Mouse (Mus musculus): ENCODE measurements around the gene Stxbp2. TPM values are rescaled to one million over a fixed set of nuclear protein-coding genes. Genes with fewer than 3 reads are reported as not detected.

The Stxbp2 gene
- total RNA-seq, 2 experiments from 2014 or later, result 50.7 to 65.6 TPM

DNA sequence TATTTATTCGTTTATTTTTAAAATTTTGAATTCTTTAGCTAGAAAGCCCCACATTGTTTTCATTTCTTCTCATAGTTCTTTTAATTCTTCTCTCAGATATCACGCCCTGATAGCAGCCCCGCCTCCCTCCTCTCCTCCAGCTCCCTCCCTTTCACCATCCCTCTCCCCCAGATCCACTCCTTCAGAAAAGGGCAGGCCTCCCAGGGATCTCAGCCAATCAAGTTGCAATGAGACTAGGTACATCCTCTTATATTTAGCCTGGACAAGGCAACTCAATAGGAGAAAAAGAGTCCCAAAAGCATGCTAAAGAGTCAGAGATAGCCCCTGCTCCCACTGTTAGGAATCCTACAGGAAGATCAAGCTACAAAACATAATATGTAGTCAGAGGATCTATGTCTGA, 43.9 kb downstream of the Stxbp2 start:
- DNase-seq (ENCODE audit: extremely low spot score in 1 of 2, low spot score in 2 of 2), result no peak
- intact Hi-C loops (cut with DNase I), result loop anchor here (10.0 kb wide), 1 partner anchor 320 kb away; the partner anchor contains the start of gene A430078G23Rik
- no peak for TF ChIP-seq CTCF (IDR thresholded peaks at IDR 0.05)
- Histone ChIP-seq H3K27ac (no peak overlapping the region), H3K4me3 (no peak overlapping the region)

DNA sequence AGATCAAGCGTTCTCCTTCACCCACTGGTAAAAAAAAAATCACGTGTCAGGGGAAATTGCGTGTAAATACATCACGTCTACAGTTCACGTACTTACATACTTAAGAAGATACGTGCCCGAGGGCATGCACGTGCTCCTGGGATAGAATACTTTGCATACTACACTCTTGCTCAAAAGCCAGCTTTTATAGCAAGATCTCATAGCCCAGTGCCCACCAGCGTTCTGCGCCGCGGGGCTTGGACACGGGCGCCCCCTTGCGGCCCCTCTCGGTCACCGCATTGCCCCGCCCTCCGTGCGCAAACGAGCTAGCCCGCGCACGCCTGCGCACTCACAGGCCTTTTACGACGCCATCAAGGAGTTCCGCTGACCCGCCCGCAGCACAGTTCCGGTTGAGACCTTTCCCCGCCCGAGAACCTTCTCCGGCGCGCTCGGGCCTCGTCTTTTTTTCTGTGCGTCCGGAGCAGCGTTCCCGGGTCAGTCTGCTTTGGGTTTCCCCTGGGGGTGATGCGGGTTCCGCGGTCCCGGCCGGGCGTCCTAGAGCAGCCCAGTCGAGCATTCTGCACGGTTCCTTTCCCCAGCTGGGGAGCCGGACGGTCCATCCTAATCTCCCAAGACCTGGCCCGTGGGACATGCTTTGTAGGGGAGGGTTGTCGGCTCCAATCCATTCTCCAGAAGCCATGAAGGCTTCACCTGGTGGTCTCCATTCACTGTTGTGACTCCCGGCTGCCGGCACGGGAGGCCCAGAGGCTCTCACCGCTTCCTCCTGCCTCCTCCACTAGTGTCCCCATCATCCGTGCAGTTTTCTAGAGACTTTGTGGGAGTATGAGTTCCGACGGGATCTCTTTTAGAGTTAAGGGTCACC, 45.6 kb downstream of the Stxbp2 start, which contains the start of gene Trappc5:
Gene Trappc5 (plus strand): TSS at position 169 of the 862 bp plus-strand sequence.
- H3K4me3 ChIP-seq, result peak within 1 kb of the TSS; percentile 67
- peak; percentile 94 to 98 for DNase-seq (ENCODE audit: extremely low spot score in 1 of 2, low spot score in 2 of 2)
- peak within 1 kb of the TSS; percentile 91 for H3K27ac ChIP-seq
- intact Hi-C loops (cut with DNase I), result loop anchor here (10.0 kb wide), 1 partner anchor 322 kb away; the partner anchor contains the start of gene A430078G23Rik
- TF ChIP-seq CTCF (IDR thresholded peaks at IDR 0.05), result no peak; the same call in none of the 2 replicates

DNA sequence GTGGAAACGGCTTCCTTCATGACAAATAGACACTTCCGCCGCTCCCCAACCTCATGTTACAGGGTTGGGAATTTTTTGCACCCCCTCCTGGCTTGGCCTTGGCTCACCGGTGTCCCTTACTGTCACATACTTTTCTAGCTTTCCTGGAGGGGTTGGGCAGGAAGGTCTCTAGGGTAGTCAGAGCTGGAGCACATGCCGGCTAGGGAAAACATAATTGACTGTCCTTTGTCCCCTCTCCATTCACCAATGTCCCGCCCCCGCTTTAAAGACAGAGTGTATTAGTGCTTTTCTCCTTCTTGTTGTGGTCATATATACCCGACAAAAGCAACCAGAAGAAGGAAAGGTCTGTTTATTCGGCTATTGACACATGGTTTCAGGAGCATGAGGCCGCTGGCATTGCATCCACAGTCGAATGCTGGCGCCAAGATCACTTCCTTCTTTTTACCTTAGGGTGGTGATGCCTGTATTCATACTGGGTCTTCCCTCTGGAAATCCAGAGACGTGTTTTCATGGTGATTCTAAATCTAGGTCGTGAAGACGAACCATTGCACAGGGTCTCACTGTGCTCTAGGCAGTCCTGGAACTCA, 46.3 kb downstream of the Stxbp2 start:
- DNase-seq (ENCODE audit: extremely low spot score in 1 of 2, low spot score in 2 of 2), result no peak
- Histone ChIP-seq H3K4me3 (peak overlapping the region; percentile 67), H3K27ac (peak overlapping the region; percentile 91)
- no peak for TF ChIP-seq CTCF (IDR thresholded peaks at IDR 0.05)
- intact Hi-C loops (cut with DNase I), result loop anchor here (10.0 kb wide), 1 partner anchor 322 kb away; the partner anchor contains the start of gene A430078G23Rik

DNA sequence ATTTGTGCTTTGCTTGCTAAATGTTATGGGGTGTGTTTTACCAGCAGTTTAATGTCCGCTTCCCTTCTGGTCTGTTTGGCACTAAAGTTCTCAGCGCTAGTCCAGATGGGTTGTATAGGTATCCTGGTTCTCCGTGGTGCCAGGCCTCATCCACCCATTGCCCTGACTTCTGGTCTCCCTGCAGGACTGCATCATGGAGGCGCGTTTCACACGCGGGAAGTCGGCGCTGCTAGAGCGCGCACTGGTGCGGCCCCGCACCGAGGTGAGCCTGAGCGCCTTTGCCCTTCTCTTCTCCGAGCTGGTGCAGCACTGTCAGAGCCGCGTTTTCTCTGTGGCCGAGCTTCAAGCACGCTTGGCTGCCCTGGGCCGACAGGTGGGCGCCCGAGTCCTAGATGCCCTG, 48.1 kb downstream of the Stxbp2 start:
- Histone ChIP-seq H3K4me3 (no peak overlapping the region), H3K27ac (no peak overlapping the region)
- no peak for TF ChIP-seq CTCF (IDR thresholded peaks at IDR 0.05)
- intact Hi-C loops (cut with DNase I), result loop anchor here (10.0 kb wide), 1 partner anchor 324 kb away; the partner anchor contains the start of gene A430078G23Rik
- DNase-seq (ENCODE audit: extremely low spot score in 1 of 2, low spot score in 2 of 2), result no peak

DNA sequence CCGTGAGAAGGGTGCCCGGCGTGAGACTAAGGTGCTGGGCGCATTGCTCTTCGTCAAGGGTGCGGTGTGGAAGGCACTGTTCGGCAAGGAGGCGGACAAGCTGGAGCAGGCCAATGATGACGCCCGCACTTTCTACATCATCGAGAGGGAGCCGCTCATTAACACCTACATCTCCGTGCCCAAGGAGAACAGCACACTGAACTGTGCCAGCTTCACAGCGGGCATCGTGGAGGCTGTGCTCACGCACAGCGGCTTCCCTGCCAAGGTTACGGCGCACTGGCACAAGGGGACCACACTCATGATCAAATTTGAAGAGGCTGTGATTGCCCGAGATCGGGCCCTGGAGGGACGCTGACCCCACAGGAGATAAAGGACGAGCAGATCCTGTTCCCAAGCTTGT, 48.5 kb downstream of the Stxbp2 start:
- intact Hi-C loops (cut with DNase I), result loop anchor here (10.0 kb wide), 1 partner anchor 324 kb away; the partner anchor contains the start of gene A430078G23Rik

DNA sequence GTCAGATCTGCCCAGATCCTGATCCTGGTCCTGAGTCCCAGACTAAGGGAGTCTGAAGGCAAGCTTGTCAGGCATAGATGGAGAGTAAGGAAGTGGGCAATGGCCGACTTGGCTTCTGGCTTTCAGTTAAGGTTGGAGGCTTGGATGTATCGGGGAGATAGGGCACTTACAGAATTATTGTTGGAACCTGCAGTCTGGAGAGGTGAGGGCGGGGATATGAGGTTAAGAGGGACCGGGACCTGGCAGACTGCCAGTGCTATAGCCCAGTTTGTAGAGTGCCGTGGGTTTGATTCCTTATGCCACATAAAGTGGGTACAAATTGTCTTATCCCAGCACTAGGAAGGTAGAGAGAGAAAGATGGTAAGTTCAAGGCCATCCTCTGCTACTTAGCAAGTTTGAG, 48.9 kb downstream of the Stxbp2 start:
- no peak for TF ChIP-seq CTCF (IDR thresholded peaks at IDR 0.05)
- H3K27ac ChIP-seq, result no peak overlapping the region
- DNase-seq (ENCODE audit: extremely low spot score in 1 of 2, low spot score in 2 of 2), result no peak
- no peak overlapping the region for H3K4me3 ChIP-seq
- intact Hi-C loops (cut with DNase I), result loop anchor here (10.0 kb wide), 1 partner anchor 325 kb away; the partner anchor contains the start of gene A430078G23Rik

More for the DNA sequence above, 48.5 kb downstream of the Stxbp2 start:
- Histone ChIP-seq H3K27ac (no peak overlapping the region), H3K4me3 (no peak overlapping the region)
- no peak for DNase-seq (ENCODE audit: extremely low spot score in 1 of 2, low spot score in 2 of 2)
- TF ChIP-seq CTCF (IDR thresholded peaks at IDR 0.05), result no peak

DNA sequence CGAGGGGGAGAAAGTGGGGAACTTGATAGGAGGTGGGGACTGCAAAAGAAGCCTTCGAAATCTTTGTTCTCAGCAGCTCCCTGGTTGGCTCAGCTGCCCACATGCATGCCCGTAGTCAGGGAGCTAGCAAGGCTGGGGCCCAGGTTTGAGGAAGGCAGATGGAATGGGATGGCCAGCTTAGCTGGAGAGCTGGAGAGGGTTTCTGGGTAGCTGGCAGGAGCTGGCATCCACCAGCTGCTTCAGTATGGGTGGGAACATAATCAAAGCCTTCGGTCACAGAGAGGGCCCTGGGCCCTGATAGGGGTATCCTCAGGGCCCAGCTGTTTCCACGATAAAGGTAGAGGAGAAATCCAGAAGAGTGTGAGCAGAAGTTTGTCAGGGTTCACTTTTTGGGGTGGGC, 51.7 kb downstream of the Stxbp2 start:
- intact Hi-C loops (cut with DNase I), result no loop called here
- TF ChIP-seq CTCF (IDR thresholded peaks at IDR 0.05), result no peak
- Histone ChIP-seq H3K27ac (no peak overlapping the region), H3K4me3 (no peak overlapping the region)
- DNase-seq (ENCODE audit: extremely low spot score in 1 of 2, low spot score in 2 of 2), result no peak

DNA sequence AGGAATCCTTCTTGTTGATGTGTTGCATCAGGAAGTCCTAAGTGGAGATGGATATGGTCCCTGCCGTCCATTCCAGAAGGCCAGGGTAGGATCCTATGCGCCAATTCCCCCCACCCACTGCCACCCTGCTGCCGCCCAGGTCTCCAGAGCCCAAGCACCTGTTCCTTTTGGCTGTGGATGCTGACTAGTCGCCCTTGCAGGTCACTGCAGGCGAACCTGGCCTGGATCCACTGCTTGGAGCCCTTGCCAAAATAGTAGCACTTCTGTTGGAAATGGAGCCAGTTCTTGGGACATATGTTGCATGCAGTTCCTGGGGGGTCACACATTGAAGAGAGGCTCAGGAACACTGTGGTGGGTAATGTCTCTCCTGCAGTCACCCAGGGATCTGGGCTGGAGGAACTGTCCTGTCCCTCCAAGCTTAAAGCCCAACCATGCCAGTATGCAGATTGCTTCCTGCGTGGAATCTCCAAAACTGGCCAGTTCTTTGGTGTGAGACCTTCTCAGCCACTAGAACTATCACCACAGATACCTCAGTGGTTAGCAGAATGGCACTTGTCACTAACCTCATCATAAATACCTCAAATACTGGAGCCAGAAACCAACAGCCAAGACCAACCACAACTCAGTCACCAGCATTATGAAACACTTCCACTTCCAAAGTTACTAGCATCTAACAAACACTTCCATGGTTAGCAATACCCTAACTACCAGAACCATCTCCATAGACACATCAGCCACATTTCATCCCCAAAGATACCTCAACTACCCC, 52.8 kb downstream of the Stxbp2 start:
- H3K27ac ChIP-seq, result no peak overlapping the region
- intact Hi-C loops (cut with DNase I), result no loop called here
- no peak for TF ChIP-seq CTCF (IDR thresholded peaks at IDR 0.05)
- DNase-seq (ENCODE audit: extremely low spot score in 1 of 2, low spot score in 2 of 2), result no peak
- H3K4me3 ChIP-seq, result no peak overlapping the region

DNA sequence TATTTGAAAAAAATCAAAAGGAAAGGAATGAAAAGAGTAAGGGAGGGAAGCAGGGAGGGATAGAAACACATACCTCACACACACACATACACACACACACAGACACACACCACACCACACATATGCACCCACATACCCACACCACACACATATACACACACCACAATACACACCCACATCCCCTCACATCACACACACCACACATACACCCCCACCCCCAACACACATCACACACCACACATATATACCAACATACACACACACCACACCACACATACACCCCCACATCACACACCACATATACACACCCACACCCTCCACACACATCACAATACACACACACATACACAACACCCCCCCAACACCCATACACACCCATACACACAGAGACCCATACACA, 53.8 kb downstream of the Stxbp2 start:
- Histone ChIP-seq H3K27ac (no peak overlapping the region), H3K4me3 (no peak overlapping the region)
- DNase-seq (ENCODE audit: extremely low spot score in 1 of 2, low spot score in 2 of 2), result no peak
- intact Hi-C loops (cut with DNase I), result no loop called here
- no peak for TF ChIP-seq CTCF (IDR thresholded peaks at IDR 0.05)

DNA sequence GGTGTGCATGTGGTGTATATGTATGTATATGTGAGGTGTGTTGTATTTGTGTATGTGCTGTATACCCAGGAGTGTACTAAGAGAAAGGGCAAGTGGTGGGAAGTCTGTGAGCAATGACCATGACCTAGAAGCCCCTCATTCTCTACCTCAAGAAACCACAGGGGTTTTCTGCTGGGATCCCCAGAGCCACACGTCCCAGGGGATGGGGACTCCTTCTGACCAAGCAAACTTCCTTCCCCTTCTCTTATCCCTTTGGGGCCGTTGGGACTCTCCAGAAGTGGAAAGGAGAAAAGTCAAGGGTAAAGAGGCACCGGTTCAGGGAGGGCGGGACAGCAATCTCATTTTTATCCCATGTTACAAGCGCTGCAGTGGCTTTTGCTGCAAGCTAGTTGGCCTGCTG, 54.7 kb downstream of the Stxbp2 start:
- no peak for DNase-seq (ENCODE audit: extremely low spot score in 1 of 2, low spot score in 2 of 2)
- TF ChIP-seq CTCF (IDR thresholded peaks at IDR 0.05), result no peak
- intact Hi-C loops (cut with DNase I), result no loop called here
- Histone ChIP-seq H3K27ac (no peak overlapping the region), H3K4me3 (no peak overlapping the region)

DNA sequence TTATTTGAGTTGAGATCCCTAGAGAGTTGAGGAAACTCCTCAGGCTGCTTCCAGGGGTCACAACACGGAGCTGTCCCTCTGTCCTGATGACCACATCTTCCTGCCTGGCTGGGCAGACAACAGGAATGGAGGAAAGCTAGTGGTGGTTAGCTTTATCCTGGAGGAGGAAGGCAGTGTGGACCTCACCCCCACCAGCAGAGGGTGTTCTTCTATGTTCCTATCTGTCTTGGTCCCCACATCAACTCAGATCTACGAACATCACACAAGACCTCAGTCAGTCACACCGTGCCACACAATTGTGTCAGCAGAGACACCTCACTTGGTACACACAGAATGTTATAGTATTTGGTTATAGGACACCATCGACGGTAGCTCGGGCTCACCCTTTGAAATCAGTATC, 56.8 kb downstream of the Stxbp2 start:
- TF ChIP-seq CTCF (IDR thresholded peaks at IDR 0.05), result no peak; the same call in 1 of the 2 replicates
- no peak overlapping the region for H3K27ac ChIP-seq
- DNase-seq (ENCODE audit: extremely low spot score in 1 of 2, low spot score in 2 of 2), result no peak
- intact Hi-C loops (cut with DNase I), result no loop called here
- H3K4me3 ChIP-seq, result no peak overlapping the region
